Comparison of ENCODE assay signal across 9 mouse cellular contexts in genomic region chr11:101172434-101172815, GRCm38 (mm10). TPM values are rescaled to one million over a fixed set of nuclear protein-coding genes. Genes with fewer than 3 reads are reported as not detected.
A peak's percentile ranks its signal among the peaks of the same experiment; 100 is the strongest.
DNase-seq lines count a peak whose midpoint lies in the region; ATAC-seq and TF ChIP-seq lines count a peak whose summit lies in the region.
"Had no signal": no experiment of that assay in that cellular context is flagged by ENCODE, and none has a peak within 500 bp of the region (broad histone marks: within the 10 kb centered on the region; RNA-seq: fewer than 3 reads in every experiment).

No protein-coding gene starts in this region.

- peaks cover 9% of the 10 kb centered on the region; the same call in 1 of the 2 replicates for H3K36me3 ChIP-seq in heart, embryonic 10.5 days
- H3K36me3 ChIP-seq in C2C12 (ENCODE audit: control insufficient read depth, insufficient read depth) (peaks cover 2% of the 10 kb centered on the region), macrophage (ENCODE audit: inconsistent target) (0 out of 2 replicates have a peak, but pooled peaks cover 5% of the 10 kb centered on the region)
- H3K36me3 ChIP-seq in forebrain, embryonic 16.5 days (ENCODE audit: control insufficient read depth, insufficient read depth) = no peaks in the 10 kb centered on the region; the same call in 1 of the 2 replicates

- H3K79me2 ChIP-seq in C2C12 (ENCODE audit: control insufficient read depth, insufficient read depth) (peaks cover 32% of the 10 kb centered on the region), macrophage (ENCODE audit: inconsistent target) (no peaks in the 10 kb centered on the region; the same call in 1 of the 2 replicates)

- H3K9me3 ChIP-seq in heart, embryonic 10.5 days = no peaks in the 10 kb centered on the region
- no peaks in the 10 kb centered on the region for H3K9me3 ChIP-seq in forebrain, embryonic 16.5 days (ENCODE audit: control insufficient read depth, low read length)

- H3K4me2 ChIP-seq in forebrain, embryonic 16.5 days (ENCODE audit: low read length) = peak overlapping the region; percentile 92

- ATAC-seq in forebrain, embryonic 16.5 days = no peak

- peak overlapping the region; percentile 73 for H3ac ChIP-seq in C2C12 (ENCODE audit: control insufficient read depth, insufficient read length, low read depth)

- DNase-seq in heart, embryonic 10.5 days (ENCODE audit: low spot score) = no peak
- DNase-seq in heart, adult 11 months = no peak
- no peak for DNase-seq in Muller cell, postnatal 12 days (ENCODE audit: inconsistent ontology term)
- DNase-seq in adrenal gland, postnatal 14 days = no peak
- no peak for DNase-seq in right cerebral cortex, postnatal 4 days

- 8% methylated on average over 5 of the region's 5 CpGs for WGBS in heart, embryonic 10.5 days
- 19% methylated on average over 5 of the region's 5 CpGs for WGBS in forebrain, embryonic 16.5 days
- 7% methylated on average over 4 of the region's 5 CpGs for WGBS in macrophage (ENCODE audit: missing documents)

- peaks cover 88% of the 10 kb centered on the region for H3K4me1 ChIP-seq in heart, embryonic 10.5 days
- H3K4me1 ChIP-seq in forebrain, embryonic 16.5 days (replicated peaks; ENCODE audit: control insufficient read depth, insufficient read depth, low read length) = peaks cover 60% of the 10 kb centered on the region

- peak overlapping the region; percentile 88 for H3K27ac ChIP-seq in heart, embryonic 10.5 days
- H3K27ac ChIP-seq in forebrain, embryonic 16.5 days (ENCODE audit: low read length) = peak overlapping the region; percentile 75
- peak overlapping the region; percentile 80 for H3K27ac ChIP-seq in macrophage

- H3K4me3 ChIP-seq in heart, embryonic 10.5 days = peak overlapping the region; percentile 76
- peak overlapping the region; percentile 34 for H3K4me3 ChIP-seq in C2C12 (ENCODE audit: insufficient read depth, poor library complexity, severe bottlenecking)
- H3K4me3 ChIP-seq in forebrain, embryonic 16.5 days (replicated peaks; ENCODE audit: low read length) = peak overlapping the region; percentile 54
- H3K4me3 ChIP-seq in macrophage (ENCODE audit: inconsistent target) = peak overlapping the region; percentile 57

- peaks cover 75% of the 10 kb centered on the region for H3K27me3 ChIP-seq in heart, embryonic 10.5 days (ENCODE audit: insufficient read depth, poor library complexity, severe bottlenecking)
- H3K27me3 ChIP-seq in C2C12 (ENCODE audit: control insufficient read depth, insufficient read depth, insufficient read length) = no peaks in the 10 kb centered on the region
- H3K27me3 ChIP-seq in forebrain, embryonic 16.5 days (replicated peaks; ENCODE audit: control insufficient read depth, insufficient read depth, low read length) = peaks cover 38% of the 10 kb centered on the region

- peak overlapping the region; percentile 64 for H3K9ac ChIP-seq in forebrain, embryonic 16.5 days (replicated peaks; ENCODE audit: low read depth, low read length)

- peaks cover 19% of the 10 kb centered on the region for H3K79me3 ChIP-seq in C2C12 (ENCODE audit: low read depth)

- TF ChIP-seq CTCF in C2C12 (IDR thresholded peaks at IDR 0.05; ENCODE audit: control insufficient read depth, insufficient read depth, insufficient read length) = no peak

TF ChIP-seq in C2C12, 6 proteins besides CTCF, POLR2A, EP300 and RAD21:
- TF ChIP-seq CEBPB (IDR thresholded peaks at IDR 0.05; ENCODE audit: low read depth) = no peak
- no peak for TF ChIP-seq FOSL1 (IDR thresholded peaks at IDR 0.05; ENCODE audit: insufficient read depth, low read length, poor library complexity, severe bottlenecking)
- no peak for TF ChIP-seq USF1 (IDR thresholded peaks at IDR 0.05; ENCODE audit: low read depth)
- no peak for TF ChIP-seq MYOG (IDR thresholded peaks at IDR 0.05; ENCODE audit: control insufficient read depth, extremely low read depth, insufficient read length)
- no peak for TF ChIP-seq MAX (IDR thresholded peaks at IDR 0.05)
- TF ChIP-seq MYOD1 (IDR thresholded peaks at IDR 0.05; ENCODE audit: control insufficient read depth, insufficient read length, low read depth) = no peak
TF ChIP-seq in C2C12: peak in this region for 0.

RNA-seq across cellular contexts. Expression of gene Plekhh3, which starts 1.3 kb away (rescaled TPM):
- 5.6 and 6.4 TPM in 2 replicates for polyA plus RNA-seq in heart, embryonic 10.5 days (2016; fragmentation: Nextera tagmentation; extraction: Ambion mirVana)
- polyA plus RNA-seq in C2C12 (2012; fragmentation: generic; extraction: Trizol) (18.3 TPM), macrophage (2018) (0.67 to 3.1 TPM (median 2.7 TPM) in 3 replicates)
- polyA plus RNA-seq in forebrain, embryonic 16.5 days (2015; fragmentation: Nextera tagmentation; extraction: Ambion mirVana) = 4.8 and 5.8 TPM in 2 replicates
- total RNA-seq in macrophage (2018; cell fraction: chromatin; rRNA removed) = 10 to 100 TPM in 1 of 26 experiments, 1 to 10 TPM in 20, under 1 TPM in 5; 0.28 to 11.1 (median 3.6) TPM
- 1 to 10 TPM in 25 of 26 experiments, under 1 TPM in 1; 0.43 to 4.4 (median 2.8) TPM for total RNA-seq in macrophage (2018; cell fraction: cytosol; rRNA removed)
- total RNA-seq in macrophage (2018; cell fraction: nucleus; rRNA removed) = 1 to 10 TPM in 25 of 26 experiments, under 1 TPM in 1; 0.82 to 8.3 (median 3.4) TPM
- 30.5 and 32.7 TPM in 2 replicates for total RNA-seq in adrenal gland, postnatal 14 days (2021)

RNA-seq across cellular contexts. Expression of gene Cntnap1, which starts 2.1 kb away (rescaled TPM):
- polyA plus RNA-seq in heart, embryonic 10.5 days (2016; fragmentation: Nextera tagmentation; extraction: Ambion mirVana) = 0.39 and 0.44 TPM in 2 replicates
- polyA plus RNA-seq in C2C12 (2012; fragmentation: generic; extraction: Trizol) (0.28 TPM), macrophage (2018) (0.17 to 0.34 TPM (median 0.27 TPM) in 3 replicates)
- 0.77 and 1.5 TPM in 2 replicates for polyA plus RNA-seq in forebrain, embryonic 16.5 days (2015; fragmentation: Nextera tagmentation; extraction: Ambion mirVana)
- 10 to 100 TPM in 1 of 26 experiments, 1 to 10 TPM in 25; 1.2 to 11.0 (median 5.9) TPM for total RNA-seq in macrophage (2018; cell fraction: chromatin; rRNA removed)
- total RNA-seq in macrophage (2018; cell fraction: cytosol; rRNA removed) = under 1 TPM; 0.05 to 0.71 (median 0.26) TPM
- 1 to 10 TPM in 23 of 26 experiments, under 1 TPM in 3; 0.46 to 5.0 (median 2.9) TPM for total RNA-seq in macrophage (2018; cell fraction: nucleus; rRNA removed)
- total RNA-seq in adrenal gland, postnatal 14 days (2021) = 10.9 and 13.5 TPM in 2 replicates

RNA-seq across cellular contexts. Expression of gene Ccr10, which starts 2.8 kb away (rescaled TPM):
- 0.16 and 0.19 TPM in 2 replicates for polyA plus RNA-seq in heart, embryonic 10.5 days (2016; fragmentation: Nextera tagmentation; extraction: Ambion mirVana)
- polyA plus RNA-seq in C2C12 (2012; fragmentation: generic; extraction: Trizol) (0.18 TPM), macrophage (2018) (not detected in 3 replicates)
- polyA plus RNA-seq in forebrain, embryonic 16.5 days (2015; fragmentation: Nextera tagmentation; extraction: Ambion mirVana) = 0.14 TPM in 1 of 2 replicates, not detected in the other
- total RNA-seq in macrophage (2018; cell fraction: chromatin; rRNA removed) = under 1 TPM in 2 of 26 experiments, not detected in 24; 0.33 to 0.47 TPM
- under 1 TPM in 7 of 26 experiments, not detected in 19; 0.07 to 0.24 (median 0.11) TPM for total RNA-seq in macrophage (2018; cell fraction: cytosol; rRNA removed)
- under 1 TPM in 1 of 26 experiments, not detected in 25; 0.36 TPM for total RNA-seq in macrophage (2018; cell fraction: nucleus; rRNA removed)
- total RNA-seq in adrenal gland, postnatal 14 days (2021) = 1.4 and 1.5 TPM in 2 replicates
- total RNA-seq: common myeloid progenitor, adult 5-6 weeks had no signal

RNA-seq across cellular contexts. Expression of gene Tubg2, which starts 16.7 kb away (rescaled TPM):
- polyA plus RNA-seq in heart, embryonic 10.5 days (2016; fragmentation: Nextera tagmentation; extraction: Ambion mirVana) = 3.0 and 4.2 TPM in 2 replicates
- 0.13 TPM for polyA plus RNA-seq in C2C12 (2012; fragmentation: generic; extraction: Trizol)
- polyA plus RNA-seq in forebrain, embryonic 16.5 days (2015; fragmentation: Nextera tagmentation; extraction: Ambion mirVana) = 36.2 and 43.0 TPM in 2 replicates
- under 1 TPM in 1 of 26 experiments, not detected in 25; 0.76 TPM for total RNA-seq in macrophage (2018; cell fraction: chromatin; rRNA removed)
- under 1 TPM in 16 of 26 experiments, not detected in 10; 0.05 to 0.40 (median 0.13) TPM for total RNA-seq in macrophage (2018; cell fraction: cytosol; rRNA removed)
- under 1 TPM in 1 of 26 experiments, not detected in 25; 0.30 TPM for total RNA-seq in macrophage (2018; cell fraction: nucleus; rRNA removed)
- polyA plus RNA-seq in macrophage (2018) = 0.13 TPM in 1 of 3 replicates, not detected in the others
- 7.2 and 7.9 TPM in 2 replicates for total RNA-seq in adrenal gland, postnatal 14 days (2021)
- total RNA-seq: common myeloid progenitor, adult 5-6 weeks had no signal

RNA-seq across cellular contexts. Expression of gene Tubg1, which starts 52.7 kb away (rescaled TPM):
- 103 and 110 TPM in 2 replicates for polyA plus RNA-seq in heart, embryonic 10.5 days (2016; fragmentation: Nextera tagmentation; extraction: Ambion mirVana)
- polyA plus RNA-seq in C2C12 (2012; fragmentation: generic; extraction: Trizol) = 115 TPM
- 90.7 and 93.0 TPM in 2 replicates for polyA plus RNA-seq in forebrain, embryonic 16.5 days (2015; fragmentation: Nextera tagmentation; extraction: Ambion mirVana)
- 1 to 10 TPM in 17 of 26 experiments, under 1 TPM in 8, not detected in 1; 0.50 to 8.3 (median 2.8) TPM for total RNA-seq in macrophage (2018; cell fraction: chromatin; rRNA removed)
- 10 to 100 TPM in 19 of 26 experiments, 1 to 10 TPM in 7; 5.5 to 19.4 (median 11.8) TPM for total RNA-seq in macrophage (2018; cell fraction: cytosol; rRNA removed)
- 1 to 10 TPM; 1.0 to 9.5 (median 3.0) TPM for total RNA-seq in macrophage (2018; cell fraction: nucleus; rRNA removed)
- 10.9 to 24.7 TPM (median 23.0 TPM) in 3 replicates for polyA plus RNA-seq in macrophage (2018)
- total RNA-seq in adrenal gland, postnatal 14 days (2021) = 45.9 and 48.6 TPM in 2 replicates
